Mouse (Mus musculus): ENCODE results near the gene Pde4b.

- TF ChIP-seq POLR2A (IDR thresholded peaks at IDR 0.05; ENCODE audit: borderline replicate concordance, low read depth, low read length) (no peak), CTCF (IDR thresholded peaks at IDR 0.05; ENCODE audit: low read depth, low read length) (no peak)
Observed at GRCm38 (mm10) chr4:102446160-102446945, 359.0 kb downstream of the Pde4b start.

All from bone marrow macrophage, adult 2 months (primary cell).